Mouse (Mus musculus): ENCODE measurements around the gene Wdr95.

Wdr95 gene

DNA sequence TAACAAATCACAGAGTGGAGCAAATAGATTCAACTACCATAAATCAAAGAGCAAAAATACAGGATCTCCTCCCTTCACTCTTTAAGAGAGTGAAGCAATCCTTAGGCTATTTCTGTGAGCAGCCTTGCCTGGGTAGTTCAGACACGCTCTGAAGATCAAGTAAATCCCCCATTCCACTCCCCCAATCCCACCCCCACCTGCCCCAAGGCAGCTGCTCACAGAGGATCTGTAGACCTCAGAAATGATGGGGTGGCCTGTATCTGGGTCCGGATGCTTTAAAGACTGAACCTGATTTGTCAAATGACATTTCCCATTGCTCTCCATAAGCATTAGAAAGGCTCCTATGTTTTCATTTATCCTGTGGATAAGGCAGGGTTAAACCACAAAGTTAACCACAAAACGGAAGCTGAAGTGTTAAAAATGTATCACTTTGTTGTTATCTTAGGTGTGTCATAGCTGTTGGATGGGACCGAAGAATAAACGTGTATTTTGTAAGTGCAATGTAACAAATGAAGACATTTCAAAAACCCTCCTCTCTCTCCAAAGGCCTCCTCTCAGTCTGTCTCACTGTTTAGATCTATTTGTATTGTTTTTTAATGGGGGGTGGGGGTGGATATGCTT is 54.3 kb downstream of the Wdr95 start:
- no peak for DNase-seq (ENCODE audit: low read depth, low spot score)

DNA sequence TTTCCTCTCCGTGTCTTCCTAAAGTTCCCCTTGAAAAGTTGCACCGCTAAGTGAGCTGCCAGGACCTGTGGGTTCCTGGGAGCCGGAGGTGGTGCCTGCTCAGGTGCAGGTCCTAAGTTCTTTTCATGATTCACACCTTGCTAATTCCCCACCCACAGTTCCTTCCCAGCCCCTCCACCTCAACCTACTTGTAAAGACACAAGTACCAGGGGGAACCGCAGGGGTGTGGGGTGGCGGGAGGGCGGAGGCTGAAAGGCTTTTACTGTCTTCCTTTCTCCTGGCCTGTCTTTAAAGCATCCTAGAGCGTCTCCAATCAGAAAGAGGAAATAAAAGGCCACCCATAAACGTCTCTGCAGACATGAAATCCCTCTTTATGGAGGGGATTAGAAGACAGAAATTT is 55.0 kb downstream of the Wdr95 start:
- DNase-seq (ENCODE audit: low read depth, low spot score): no peak

DNA sequence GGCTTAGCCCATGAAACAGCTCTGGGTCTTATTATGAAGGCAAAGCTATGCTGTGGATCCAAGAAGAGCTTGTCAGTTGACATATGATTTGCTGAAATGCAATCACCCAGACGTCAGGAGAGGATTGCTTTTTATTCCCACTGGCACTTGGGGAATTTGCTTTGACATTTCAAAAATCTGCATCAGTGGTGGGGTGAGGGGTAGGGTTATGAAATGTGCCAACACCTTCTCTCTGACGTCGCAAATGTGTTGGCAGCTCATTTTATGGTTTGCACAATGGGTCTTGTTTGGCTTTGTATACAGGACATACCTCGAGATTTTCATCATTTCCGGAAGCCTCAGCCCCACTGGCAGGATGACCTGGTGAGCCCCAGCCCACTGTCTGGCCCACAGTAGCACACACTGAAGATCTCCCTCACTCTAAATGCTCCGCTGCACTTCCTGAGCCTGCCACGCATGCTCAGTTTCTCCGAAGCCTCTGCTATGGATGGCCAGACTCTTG is 55.7 kb downstream of the Wdr95 start:
- DNase-seq (ENCODE audit: low read depth, low spot score): no peak

DNA sequence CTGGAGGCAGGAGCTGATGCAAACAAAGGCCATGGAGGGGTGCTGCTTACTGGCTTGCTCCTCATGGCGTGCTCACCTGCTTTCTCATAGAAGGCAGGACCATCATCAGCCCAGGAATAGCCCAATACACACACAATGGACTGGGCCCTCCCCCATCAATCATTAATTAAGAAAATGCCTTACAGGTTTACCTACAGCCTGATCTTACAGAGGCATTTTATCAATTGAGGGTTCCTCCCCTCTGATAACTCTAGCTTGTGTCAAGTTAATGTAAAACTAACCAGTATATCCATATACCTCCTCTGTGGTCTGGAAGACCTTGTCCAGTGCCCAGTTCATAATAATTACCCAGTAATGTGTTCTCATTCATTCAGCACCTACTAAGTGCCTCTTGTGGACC is 56.8 kb downstream of the Wdr95 start:
- no peak for DNase-seq (ENCODE audit: low read depth, low spot score)

DNA sequence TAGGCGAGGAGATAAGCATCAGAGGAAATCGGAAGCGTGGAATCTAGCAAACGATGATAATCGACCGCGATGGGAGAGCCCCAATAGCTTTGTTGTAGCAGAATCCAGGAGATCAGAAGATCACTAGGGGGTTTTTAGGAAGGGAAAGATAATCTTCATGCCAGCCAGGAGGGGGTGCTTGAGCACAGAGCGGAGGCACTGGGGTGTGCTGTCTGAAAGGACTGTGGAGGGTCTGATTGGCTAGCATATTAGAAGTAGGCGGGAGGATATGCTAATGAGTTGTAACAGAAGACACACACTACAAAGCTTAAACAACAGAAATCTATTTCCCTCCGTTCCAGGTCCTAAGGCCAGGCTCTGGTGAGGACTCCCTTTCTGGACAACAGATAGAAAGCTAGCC is 57.4 kb downstream of the Wdr95 start:
- no peak for DNase-seq (ENCODE audit: low read depth, low spot score)

DNA sequence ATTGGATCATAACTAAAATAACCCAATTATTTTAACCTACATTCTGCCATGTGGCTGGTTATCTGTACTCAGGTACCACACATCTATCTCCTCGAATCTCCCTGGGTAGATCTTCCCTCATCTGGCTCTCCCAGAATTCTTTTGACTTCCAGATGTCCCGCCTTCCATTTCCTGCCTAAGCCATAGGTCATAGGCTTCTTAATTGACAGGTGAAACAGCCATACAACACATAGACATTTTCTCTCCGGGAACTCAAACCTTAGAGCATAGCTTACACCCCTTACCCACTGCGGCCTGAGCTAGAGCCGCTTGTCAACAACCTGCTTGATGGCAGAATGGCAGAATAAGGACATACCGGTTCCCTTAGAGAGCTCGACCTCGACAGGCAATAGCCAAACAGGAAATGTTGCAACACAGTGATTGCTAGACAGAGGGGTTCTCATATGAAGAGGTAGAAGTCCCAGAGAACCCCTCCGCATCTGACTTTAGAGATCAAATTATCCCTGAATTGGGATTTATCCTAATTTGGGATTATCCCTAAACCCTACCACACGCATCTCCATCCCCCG is 58.9 kb downstream of the Wdr95 start:
- DNase-seq (ENCODE audit: low read depth, low spot score): no peak

DNA sequence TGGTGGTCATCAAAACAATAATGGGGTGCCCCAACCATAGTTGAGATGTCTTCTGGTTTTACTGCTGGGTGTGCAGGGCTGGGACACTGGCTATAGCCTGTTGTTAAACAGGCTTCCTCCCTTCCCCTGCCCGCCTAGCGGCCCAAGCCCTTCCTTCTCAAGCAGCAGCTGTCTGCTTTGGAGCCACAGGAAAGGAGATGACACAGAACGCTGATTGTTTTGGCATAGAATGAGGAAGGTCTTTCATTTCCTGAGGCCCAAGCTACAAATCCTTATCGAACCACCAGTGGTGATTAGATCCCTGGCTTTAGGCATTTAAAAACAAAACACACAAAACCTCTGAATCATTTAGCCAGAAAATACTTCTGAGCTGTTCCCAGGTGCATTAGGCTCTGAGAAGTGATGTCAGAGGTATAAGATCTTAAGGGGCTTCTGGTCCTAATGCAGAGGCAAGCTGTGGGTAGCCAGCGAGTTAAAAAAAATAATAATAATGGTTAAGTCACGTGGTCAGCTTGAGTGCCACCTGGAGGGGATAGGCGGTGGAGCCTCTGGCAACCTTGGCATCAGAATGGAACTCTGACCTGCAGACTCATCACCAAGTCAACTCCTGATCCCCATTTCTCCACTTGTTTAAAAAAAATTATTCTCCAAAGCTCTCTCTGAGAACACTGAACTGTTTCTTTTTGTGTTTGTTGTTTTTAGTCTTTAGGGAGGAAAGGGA is 60.5 kb downstream of the Wdr95 start:
- DNase-seq (ENCODE audit: low read depth, low spot score): no peak

DNA sequence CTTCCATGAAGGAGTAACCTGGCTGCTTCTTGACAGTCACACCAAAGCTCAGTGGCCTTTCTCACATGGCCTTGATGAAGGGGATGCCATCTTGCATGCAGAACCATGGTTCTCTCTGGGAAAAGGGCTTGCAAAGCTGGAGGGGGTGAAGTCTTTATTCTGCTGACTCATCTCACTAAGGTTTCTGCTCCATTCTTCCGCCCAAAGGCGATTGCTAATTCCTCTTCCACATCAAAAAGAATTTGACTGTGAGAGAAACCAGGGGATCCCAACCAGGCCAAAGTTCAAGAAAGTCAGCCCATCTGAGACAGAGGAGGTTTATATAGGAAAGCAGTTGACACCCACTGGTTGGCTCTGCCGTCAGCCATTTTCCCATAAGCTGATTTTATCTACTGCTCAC is 61.5 kb downstream of the Wdr95 start:
- no peak for DNase-seq (ENCODE audit: low read depth, low spot score)

DNA sequence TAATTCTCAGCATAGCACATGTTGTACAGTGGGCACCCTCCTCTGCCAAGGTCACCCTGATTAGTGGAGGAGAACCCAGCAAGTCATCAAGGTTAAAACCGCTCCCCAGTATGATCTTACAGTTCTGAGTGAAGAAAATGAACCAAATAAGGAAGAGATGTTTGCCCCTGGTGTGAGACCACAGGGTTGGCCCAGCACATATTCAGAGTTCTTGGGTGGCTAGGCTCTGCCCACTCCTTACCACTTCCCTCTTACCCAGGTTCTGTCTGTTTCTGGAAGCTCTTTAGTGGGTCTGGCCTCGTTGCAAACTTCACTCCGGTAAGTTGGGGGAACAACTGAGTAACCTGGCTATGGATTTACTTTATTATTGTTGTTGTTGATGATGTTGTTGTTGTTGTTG is 65.7 kb downstream of the Wdr95 start:
- DNase-seq (ENCODE audit: low read depth, low spot score): no peak

DNA sequence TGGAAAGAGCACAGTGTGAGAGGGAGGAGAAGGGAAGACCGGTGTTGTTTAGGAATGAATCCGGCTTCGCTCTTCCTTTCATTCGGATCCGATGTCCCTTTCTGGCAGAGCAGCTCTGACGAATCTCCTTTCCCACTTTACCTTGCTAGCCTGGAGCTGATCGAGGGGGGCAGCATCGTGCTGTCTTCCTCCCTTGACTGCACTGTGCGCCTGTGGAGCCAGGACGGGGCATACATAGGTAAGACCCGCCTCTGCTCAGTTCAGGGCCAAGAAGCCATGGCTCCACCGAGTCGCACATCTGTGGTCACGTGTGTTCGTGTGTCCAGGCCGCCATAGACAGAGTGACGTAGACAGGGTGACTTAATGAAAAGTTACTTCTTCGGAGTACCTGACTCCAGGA is 68.9 kb downstream of the Wdr95 start:
- DNase-seq (ENCODE audit: low read depth, low spot score): no peak

DNA sequence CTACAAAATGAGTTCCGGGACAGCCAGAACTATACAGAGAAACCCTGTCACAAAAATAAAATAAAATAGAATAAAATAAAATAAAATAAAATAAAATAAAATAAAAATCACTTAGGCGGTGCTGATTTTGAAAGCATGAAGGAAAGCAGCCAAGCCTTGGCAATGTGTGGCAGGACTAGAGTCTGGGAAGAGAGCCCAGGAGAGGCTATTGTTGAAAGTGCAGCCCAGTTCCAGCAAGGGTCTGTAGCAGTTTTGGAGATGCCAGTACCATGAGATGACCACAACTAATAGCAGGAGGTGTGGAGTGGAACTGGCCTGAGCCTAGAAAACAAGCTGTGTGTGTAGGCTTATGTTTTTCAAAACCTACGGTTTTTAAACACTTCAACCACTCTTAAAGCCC is 73.5 kb downstream of the Wdr95 start:
- DNase-seq (ENCODE audit: low read depth, low spot score): no peak

DNA sequence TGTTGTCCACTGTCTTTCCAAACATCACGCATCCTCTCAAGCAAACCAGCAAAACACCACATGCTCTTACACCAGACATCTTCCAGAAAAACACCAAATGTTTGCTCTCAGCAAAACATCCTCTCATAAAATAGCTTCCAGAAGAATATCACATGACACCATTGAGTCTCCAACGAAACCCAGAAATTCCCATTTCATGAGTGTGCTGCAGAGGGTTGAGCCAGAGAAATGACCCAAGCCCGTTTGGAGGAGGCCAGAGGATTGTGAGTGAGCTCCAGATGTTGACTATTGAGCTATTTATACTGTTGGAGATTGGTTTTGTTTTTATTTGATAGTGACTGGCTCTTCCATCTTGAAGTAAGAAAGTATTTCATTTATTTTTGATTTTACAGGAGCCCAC is 74.8 kb downstream of the Wdr95 start:
- DNase-seq (ENCODE audit: low read depth, low spot score): no peak

DNA sequence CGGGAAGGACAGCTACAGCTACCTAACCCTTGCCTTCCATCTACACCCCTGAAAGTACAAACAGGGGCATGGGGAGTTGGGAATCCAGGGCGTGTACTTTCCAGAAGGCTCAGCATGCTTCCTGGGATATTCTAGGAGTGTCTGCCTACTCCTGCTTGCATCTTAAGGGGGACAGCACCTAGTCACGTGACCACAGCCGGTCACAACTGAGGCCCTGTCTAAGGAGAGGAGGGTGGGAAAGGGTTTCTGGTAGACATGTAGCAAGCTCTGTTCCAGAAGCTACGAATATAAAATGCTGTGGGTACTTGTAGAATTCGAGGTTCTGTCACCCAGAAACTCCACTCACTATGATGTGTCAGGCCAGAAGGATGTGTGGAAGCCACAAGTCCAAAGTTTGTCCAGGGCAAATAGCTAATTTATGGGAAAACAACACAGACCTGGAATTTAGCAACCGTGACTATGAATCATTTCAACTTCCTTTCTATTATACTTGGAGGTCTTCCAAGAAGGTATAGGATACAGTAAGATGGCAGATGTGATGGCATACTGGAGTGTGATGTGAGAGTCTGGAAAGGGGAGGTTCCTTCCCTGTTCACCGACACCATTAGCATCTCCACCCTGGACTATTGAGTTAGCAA is 78.7 kb downstream of the Wdr95 start:
- no peak for DNase-seq (ENCODE audit: low read depth, low spot score)

DNA sequence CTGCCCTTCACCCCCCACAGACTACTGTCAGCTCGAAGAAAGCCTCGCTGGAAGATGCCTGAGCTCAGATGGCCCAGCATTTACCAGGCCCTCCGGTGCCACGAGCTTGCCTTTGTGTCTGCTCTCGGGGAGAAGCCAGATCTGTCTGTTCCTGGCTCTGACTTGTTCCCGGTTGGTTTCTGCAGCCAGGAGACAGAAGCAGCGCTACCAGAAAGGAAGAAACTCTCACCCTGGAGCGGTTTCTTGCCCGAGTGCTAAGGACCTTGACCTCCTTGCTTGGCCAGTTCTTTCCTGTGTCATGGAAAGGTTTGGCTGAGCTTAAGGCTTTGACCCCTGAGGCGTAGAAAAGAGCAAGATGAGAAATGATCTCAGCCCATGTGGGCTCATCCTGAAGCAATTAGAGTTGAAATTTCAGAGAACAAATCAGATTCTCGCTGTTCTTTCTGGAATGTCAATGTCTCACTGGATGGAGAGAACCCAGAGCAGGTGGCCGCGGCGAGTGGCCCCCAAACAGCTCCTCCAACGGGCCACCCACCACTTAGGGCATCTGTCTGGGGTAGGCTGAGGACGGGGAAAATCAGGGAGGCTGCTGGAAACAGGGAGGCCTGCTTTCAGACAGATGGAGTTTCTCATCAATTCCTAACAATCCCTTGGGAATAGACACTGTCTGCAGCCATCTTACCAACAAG is 83.1 kb downstream of the Wdr95 start:
- no peak for DNase-seq (ENCODE audit: low read depth, low spot score)

DNA sequence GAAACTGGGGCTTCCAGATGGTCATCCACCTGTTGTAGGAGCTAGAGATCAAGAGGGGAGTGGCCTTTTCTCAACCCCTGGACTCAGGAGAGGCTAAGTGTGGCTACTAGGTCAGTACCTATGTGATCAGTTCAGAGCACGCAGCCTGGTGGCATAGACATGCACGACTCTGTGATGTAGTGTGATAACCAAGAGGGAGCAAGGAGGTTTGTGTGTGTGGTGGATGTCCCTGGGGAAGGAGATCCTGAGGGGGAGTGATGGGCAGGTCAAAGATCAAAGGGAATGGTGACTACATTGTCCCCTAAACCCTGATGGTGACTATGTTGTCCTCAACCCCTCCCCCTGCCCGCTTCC is 83.7 kb downstream of the Wdr95 start:
- no peak for DNase-seq (ENCODE audit: low read depth, low spot score)

DNA sequence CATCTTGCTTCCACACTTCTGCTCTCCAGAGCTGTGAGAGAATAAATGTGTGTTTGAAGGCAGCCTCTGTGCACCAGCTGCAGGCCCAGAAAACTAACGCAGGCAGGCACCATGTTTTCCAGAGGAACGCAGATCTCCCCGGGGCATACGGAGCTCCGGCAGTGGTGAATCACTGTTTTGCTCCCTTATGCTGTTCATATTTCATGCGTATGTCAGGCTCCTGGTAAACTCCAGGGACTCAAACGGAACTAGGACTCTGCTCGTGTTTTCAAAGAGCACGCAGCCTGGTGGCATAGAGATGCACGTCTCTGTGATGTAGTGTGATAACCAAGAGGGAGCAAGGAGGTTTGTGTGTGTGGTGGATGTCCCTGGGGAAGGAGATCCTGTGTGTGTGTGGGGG is 84.3 kb downstream of the Wdr95 start:
- no peak for DNase-seq (ENCODE audit: low read depth, low spot score)

DNA sequence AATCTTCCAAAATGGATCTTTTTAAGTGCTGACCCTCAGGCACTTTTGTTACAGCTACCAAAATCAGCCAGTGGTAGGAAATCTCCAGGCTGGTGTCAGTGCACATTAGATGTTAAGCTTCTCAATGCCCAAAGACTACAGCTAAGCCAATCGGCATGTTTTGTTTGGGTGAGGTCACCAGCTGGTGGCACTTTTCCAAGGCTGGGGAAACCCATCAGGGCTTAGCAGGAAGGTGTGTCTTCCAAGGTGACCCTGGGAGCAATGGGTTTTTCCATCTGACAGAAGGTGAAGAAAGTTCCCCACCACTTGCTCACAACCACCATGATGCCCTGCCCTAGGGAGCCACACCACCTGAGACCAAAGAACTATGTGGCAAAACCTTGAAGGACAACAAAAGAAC is 87.7 kb downstream of the Wdr95 start:
- DNase-seq (ENCODE audit: low read depth, low spot score): no peak

DNA sequence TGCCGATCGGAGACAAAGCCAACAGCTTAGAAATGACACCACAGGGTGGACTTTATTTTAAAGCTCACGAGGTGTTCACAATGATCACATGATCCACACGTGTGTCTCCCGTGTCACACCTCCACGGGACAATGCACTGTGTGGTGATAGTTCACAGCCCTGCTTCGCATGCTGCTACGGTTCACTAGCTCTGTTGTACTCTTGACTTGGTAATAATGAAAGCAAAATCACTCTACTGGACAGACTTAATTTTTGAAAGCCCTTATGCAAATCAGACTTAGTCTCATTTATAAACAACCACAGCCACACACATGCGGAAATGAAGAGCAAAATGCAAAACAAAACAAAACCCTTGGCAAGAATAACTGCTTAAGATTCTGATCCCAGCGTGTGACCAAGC is 88.3 kb downstream of the Wdr95 start:
- no peak for DNase-seq (ENCODE audit: low read depth, low spot score)

DNA sequence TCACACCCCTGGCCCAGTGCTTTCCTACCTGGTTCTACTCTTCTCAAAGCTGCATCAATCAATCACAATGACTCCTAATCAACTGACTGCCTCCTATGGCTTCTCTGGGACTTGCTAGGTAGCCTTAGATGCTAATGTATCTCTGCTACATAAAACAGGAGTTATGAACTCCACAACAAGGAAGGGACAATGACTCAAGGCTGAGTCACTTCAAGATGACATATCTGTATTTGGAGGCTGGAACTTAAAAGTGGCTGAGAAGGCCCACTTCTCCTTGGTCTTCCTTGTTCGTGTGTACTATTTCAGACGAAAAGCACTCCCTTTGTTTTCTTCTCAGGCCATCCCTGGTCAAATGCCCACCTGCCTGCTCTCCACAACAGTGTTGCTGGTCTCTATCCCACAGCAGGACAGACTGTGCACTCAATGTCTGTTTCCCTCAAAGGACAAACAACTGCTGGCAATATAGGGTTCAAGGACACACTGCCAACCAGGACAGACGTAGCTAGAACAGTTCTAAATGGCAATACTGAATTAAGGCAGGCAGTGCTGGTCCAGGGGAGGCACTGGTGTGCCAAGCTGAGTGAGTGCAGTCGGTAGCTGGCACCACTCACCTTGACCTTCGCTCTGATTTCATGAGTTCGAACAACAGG is 89.4 kb downstream of the Wdr95 start:
- DNase-seq (ENCODE audit: low read depth, low spot score): no peak

DNA sequence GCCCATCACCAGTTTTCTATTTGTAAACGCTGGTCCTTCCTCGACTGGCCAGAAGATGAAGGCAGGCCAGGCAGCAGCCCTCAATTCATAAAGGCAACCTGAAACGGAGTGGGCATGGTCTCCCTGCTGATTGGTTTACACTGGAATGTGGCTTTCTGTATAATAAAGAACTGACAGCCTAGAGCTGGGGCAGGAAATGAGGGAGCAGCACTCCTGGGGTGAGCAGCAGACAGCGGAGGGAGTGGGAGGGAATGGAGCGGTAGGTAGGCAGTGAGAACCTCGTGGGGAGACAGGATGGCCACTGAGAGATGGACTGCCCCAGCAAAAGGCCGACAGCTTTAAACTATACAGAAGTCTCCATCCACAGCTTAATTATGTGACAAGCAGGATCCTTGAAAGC is 93.7 kb downstream of the Wdr95 start:
- DNase-seq (ENCODE audit: low read depth, low spot score): no peak

DNA sequence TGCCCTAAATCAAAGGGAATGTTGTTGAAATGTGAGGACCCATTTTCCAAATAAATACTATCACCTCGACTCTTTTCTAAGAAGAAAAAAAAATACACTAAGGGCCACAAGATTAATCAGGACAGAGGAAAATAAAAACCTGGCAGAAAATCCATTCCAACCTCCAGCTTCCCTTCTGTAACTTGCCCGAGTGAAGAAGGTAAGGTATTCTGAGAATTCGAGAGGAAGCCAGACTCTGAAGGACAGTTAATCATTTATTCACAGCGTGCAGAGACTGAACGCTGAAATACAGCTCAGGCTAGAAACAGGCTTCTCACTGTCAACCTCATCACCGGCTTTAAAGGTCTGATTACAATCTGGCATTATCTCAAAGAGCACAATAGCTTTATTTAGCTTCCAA is 94.2 kb downstream of the Wdr95 start:
- DNase-seq (ENCODE audit: low read depth, low spot score): no peak
